Mouse (Mus musculus): ENCODE measurements around the gene Fgfr2.

The Fgfr2 gene

GRCm38 (mm10) chr7:130726185-130726584 is 2397.0 kb downstream of the Fgfr2 start:
- H3K27me3 ChIP-seq (ENCODE audit: control insufficient read depth, insufficient read depth, low read length, poor library complexity, severe bottlenecking): no peaks in the 10 kb centered on the region
- no peak for DNase-seq (ENCODE audit: low read depth, low spot score)
- H3K36me3 ChIP-seq (ENCODE audit: control insufficient read depth, insufficient read depth, low read length, poor library complexity, severe bottlenecking): no peaks in the 10 kb centered on the region

- Histone ChIP-seq H3K36me3 (ENCODE audit: control insufficient read depth, insufficient read depth, low read length, poor library complexity, severe bottlenecking) (no peaks in the 10 kb centered on the region), H3K27me3 (ENCODE audit: control insufficient read depth, insufficient read depth, low read length, poor library complexity, severe bottlenecking) (no peaks in the 10 kb centered on the region)
- no peak for DNase-seq (ENCODE audit: low read depth, low spot score)
Observed at GRCm38 (mm10) chr7:130720646-130721335, 2402.4 kb downstream of the Fgfr2 start.

- Histone ChIP-seq H3K27me3 (ENCODE audit: control insufficient read depth, insufficient read depth, low read length, poor library complexity, severe bottlenecking) (no peaks in the 10 kb centered on the region), H3K36me3 (ENCODE audit: control insufficient read depth, insufficient read depth, low read length, poor library complexity, severe bottlenecking) (no peaks in the 10 kb centered on the region)
- no peak for DNase-seq (ENCODE audit: low read depth, low spot score)
Observed at GRCm38 (mm10) chr7:130719931-130720598, 2403.1 kb downstream of the Fgfr2 start.

- Histone ChIP-seq H3K36me3 (ENCODE audit: control insufficient read depth, insufficient read depth, low read length, poor library complexity, severe bottlenecking) (no peaks in the 10 kb centered on the region), H3K27me3 (ENCODE audit: control insufficient read depth, insufficient read depth, low read length, poor library complexity, severe bottlenecking) (no peaks in the 10 kb centered on the region)
- no peak for DNase-seq (ENCODE audit: low read depth, low spot score)
Observed at GRCm38 (mm10) chr7:130716989-130717388, 2406.2 kb downstream of the Fgfr2 start.

GRCm38 (mm10) chr7:130716341-130716740 is 2406.8 kb downstream of the Fgfr2 start:
- Histone ChIP-seq H3K36me3 (ENCODE audit: control insufficient read depth, insufficient read depth, low read length, poor library complexity, severe bottlenecking) (no peaks in the 10 kb centered on the region), H3K27me3 (ENCODE audit: control insufficient read depth, insufficient read depth, low read length, poor library complexity, severe bottlenecking) (no peaks in the 10 kb centered on the region)
- no peak for DNase-seq (ENCODE audit: low read depth, low spot score)

- DNase-seq (ENCODE audit: low read depth, low spot score): no peak
Observed at GRCm38 (mm10) chr7:130715467-130715866, 2407.7 kb downstream of the Fgfr2 start.

GRCm38 (mm10) chr7:130713319-130713718 is 2409.8 kb downstream of the Fgfr2 start:
- DNase-seq (ENCODE audit: low read depth, low spot score): no peak
- H3K36me3 ChIP-seq (ENCODE audit: control insufficient read depth, insufficient read depth, low read length, poor library complexity, severe bottlenecking): no peaks in the 10 kb centered on the region
- H3K27me3 ChIP-seq (ENCODE audit: control insufficient read depth, insufficient read depth, low read length, poor library complexity, severe bottlenecking): no peaks in the 10 kb centered on the region

More at GRCm38 (mm10) chr7:130715467-130715866, 2407.7 kb downstream of the Fgfr2 start:
- H3K36me3 ChIP-seq (ENCODE audit: control insufficient read depth, insufficient read depth, low read length, poor library complexity, severe bottlenecking): no peaks in the 10 kb centered on the region
- H3K27me3 ChIP-seq (ENCODE audit: control insufficient read depth, insufficient read depth, low read length, poor library complexity, severe bottlenecking): no peaks in the 10 kb centered on the region

- no peaks in the 10 kb centered on the region for H3K27me3 ChIP-seq (ENCODE audit: control insufficient read depth, insufficient read depth, low read length, poor library complexity, severe bottlenecking)
- no peaks in the 10 kb centered on the region for H3K36me3 ChIP-seq (ENCODE audit: control insufficient read depth, insufficient read depth, low read length, poor library complexity, severe bottlenecking)
- DNase-seq (ENCODE audit: low read depth, low spot score): no peak
Observed at GRCm38 (mm10) chr7:130711851-130712250, 2411.3 kb downstream of the Fgfr2 start.

- Histone ChIP-seq H3K36me3 (ENCODE audit: control insufficient read depth, insufficient read depth, low read length, poor library complexity, severe bottlenecking) (no peaks in the 10 kb centered on the region), H3K27me3 (ENCODE audit: control insufficient read depth, insufficient read depth, low read length, poor library complexity, severe bottlenecking) (no peaks in the 10 kb centered on the region)
- no peak for DNase-seq (ENCODE audit: low read depth, low spot score)
Observed at GRCm38 (mm10) chr7:130709372-130710274, 2413.5 kb downstream of the Fgfr2 start.

- no peaks in the 10 kb centered on the region for H3K36me3 ChIP-seq (ENCODE audit: control insufficient read depth, insufficient read depth, low read length, poor library complexity, severe bottlenecking)
- no peak for DNase-seq (ENCODE audit: low read depth, low spot score)
- H3K27me3 ChIP-seq (ENCODE audit: control insufficient read depth, insufficient read depth, low read length, poor library complexity, severe bottlenecking): no peaks in the 10 kb centered on the region
Observed at GRCm38 (mm10) chr7:130708940-130709339, 2414.2 kb downstream of the Fgfr2 start.

- no peaks in the 10 kb centered on the region for H3K36me3 ChIP-seq (ENCODE audit: control insufficient read depth, insufficient read depth, low read length, poor library complexity, severe bottlenecking)
- no peak for DNase-seq (ENCODE audit: low read depth, low spot score)
- no peaks in the 10 kb centered on the region for H3K27me3 ChIP-seq (ENCODE audit: control insufficient read depth, insufficient read depth, low read length, poor library complexity, severe bottlenecking)
Observed at GRCm38 (mm10) chr7:130705230-130705629, 2417.9 kb downstream of the Fgfr2 start.

GRCm38 (mm10) chr7:130701336-130701735 is 2421.8 kb downstream of the Fgfr2 start:
- no peak for DNase-seq (ENCODE audit: low read depth, low spot score)
- no peaks in the 10 kb centered on the region for H3K27me3 ChIP-seq (ENCODE audit: control insufficient read depth, insufficient read depth, low read length, poor library complexity, severe bottlenecking)
- no peaks in the 10 kb centered on the region for H3K36me3 ChIP-seq (ENCODE audit: control insufficient read depth, insufficient read depth, low read length, poor library complexity, severe bottlenecking)

- Histone ChIP-seq H3K27me3 (ENCODE audit: control insufficient read depth, insufficient read depth, low read length, poor library complexity, severe bottlenecking) (no peaks in the 10 kb centered on the region), H3K36me3 (ENCODE audit: control insufficient read depth, insufficient read depth, low read length, poor library complexity, severe bottlenecking) (no peaks in the 10 kb centered on the region)
- DNase-seq (ENCODE audit: low read depth, low spot score): no peak
Observed at GRCm38 (mm10) chr7:130698480-130698879, 2424.7 kb downstream of the Fgfr2 start.

GRCm38 (mm10) chr7:130696347-130697234 is 2426.6 kb downstream of the Fgfr2 start:
- no peak for DNase-seq (ENCODE audit: low read depth, low spot score)
- Histone ChIP-seq H3K36me3 (ENCODE audit: control insufficient read depth, insufficient read depth, low read length, poor library complexity, severe bottlenecking) (no peaks in the 10 kb centered on the region), H3K27me3 (ENCODE audit: control insufficient read depth, insufficient read depth, low read length, poor library complexity, severe bottlenecking) (no peaks in the 10 kb centered on the region)
